Mouse (Mus musculus) ES-Bruce4 (cell line): ENCODE measurements around the gene Tcf12.

Experiments used
- CTCF ChIP-seq: IDR thresholded peaks from one replicate; pipeline ENCODE4 v1.8.1; 2011; ENCODE audit warnings: low read depth, low read length
- EP300 ChIP-seq: IDR thresholded peaks from 2 replicates; pipeline ENCODE4 v1.6.1; 2011; ENCODE audit warnings: low read depth, low read length; ENCODE audit not compliant: insufficient read depth

GRCm38 (mm10) chr9:71812914-71813313 is 298.8 kb downstream of the Tcf12 start:
- TF ChIP-seq CTCF (no peak), EP300 (no peak)
